Mouse (Mus musculus) adrenal gland, postnatal 4 days (tissue): ENCODE measurements around the gene Rab7. TPM values are rescaled to one million over a fixed set of nuclear protein-coding genes. Genes with fewer than 3 reads are reported as not detected.
"Not testable (repeated sequence)": the region's sequence is repeated elsewhere in the genome, so short reads cannot be mapped to it uniquely, and the experiment has no call there.

Source experiments
- DNase-seq, 2 experiments: peaks; one replicate each; pipeline ENCODE4 v3.0.0; 2021 to 2022; ENCODE audit warnings: low spot score in 2 of 2, mixed read lengths in 2 of 2
- total RNA-seq, 2 experiments: library from RNA; stranded (reverse); gene quantifications; 2 replicates each; pipeline ENCODE4 v1.2.3; 2021

The Rab7 gene
- total RNA-seq, 2 experiments from 2014 or later, result 263 to 269 TPM

- DNase-seq, result no peak
These were observed 9.2 kb upstream of the Rab7 start for GRCm38 (mm10) chr6:88054081-88054835.

GRCm38 (mm10) chr6:88053228-88054080, 8.4 kb upstream of the Rab7 start:
- DNase-seq, result no peak

GRCm38 (mm10) chr6:88051206-88051605, 6.1 kb upstream of the Rab7 start:
- no peak for DNase-seq

GRCm38 (mm10) chr6:88049008-88049407, 3.9 kb upstream of the Rab7 start:
- DNase-seq, result no peak

- no peak for DNase-seq
These were observed 2.8 kb upstream of the Rab7 start for GRCm38 (mm10) chr6:88047853-88048252.

GRCm38 (mm10) chr6:88045406-88045766, 316 bp upstream of the Rab7 start:
- no peak for DNase-seq

GRCm38 (mm10) chr6:88044234-88044576, 865 bp downstream of the Rab7 start:
- no peak for DNase-seq

GRCm38 (mm10) chr6:88042336-88042735, 2.7 kb downstream of the Rab7 start:
- DNase-seq, result no peak

- DNase-seq, result no peak
These were observed 3.8 kb downstream of the Rab7 start for GRCm38 (mm10) chr6:88041221-88041620.

GRCm38 (mm10) chr6:88039426-88039825, 5.6 kb downstream of the Rab7 start:
- DNase-seq, result no peak

- no peak for DNase-seq
These were observed 7.5 kb downstream of the Rab7 start for GRCm38 (mm10) chr6:88037471-88038045.

- no peak for DNase-seq
These were observed 11.6 kb downstream of the Rab7 start for GRCm38 (mm10) chr6:88033504-88033903.

GRCm38 (mm10) chr6:88030432-88030831, 14.6 kb downstream of the Rab7 start:
- no peak for DNase-seq

GRCm38 (mm10) chr6:88027390-88027789, 17.7 kb downstream of the Rab7 start:
- DNase-seq, result no peak

GRCm38 (mm10) chr6:88023316-88023890, 21.7 kb downstream of the Rab7 start:
- DNase-seq, result no peak

GRCm38 (mm10) chr6:88019154-88019553, 25.9 kb downstream of the Rab7 start:
- DNase-seq, result no peak

GRCm38 (mm10) chr6:88017821-88018220, 27.2 kb downstream of the Rab7 start:
- DNase-seq, result no peak

- no peak for DNase-seq
These were observed 29.3 kb downstream of the Rab7 start for GRCm38 (mm10) chr6:88015797-88016196.

GRCm38 (mm10) chr6:88013456-88013855, 31.6 kb downstream of the Rab7 start:
- DNase-seq, result no peak

- no peak for DNase-seq
These were observed 32.5 kb downstream of the Rab7 start for GRCm38 (mm10) chr6:88012601-88013000.

- not testable (repeated sequence) for DNase-seq
These were observed 34.0 kb downstream of the Rab7 start for GRCm38 (mm10) chr6:88011106-88011505.

- no peak for DNase-seq
These were observed 35.9 kb downstream of the Rab7 start for GRCm38 (mm10) chr6:88009209-88009608.
